Mouse (Mus musculus) stomach, embryonic 14.5 days (tissue): ENCODE data around the gene Rara. TPM values are rescaled to one million over a fixed set of nuclear protein-coding genes. Genes with fewer than 3 reads are reported as not detected.
"Not testable (repeated sequence)": the region's sequence is repeated elsewhere in the genome, so short reads cannot be mapped to it uniquely, and the experiment has no call there.

Source experiments
- ATAC-seq: fragments of 200-750 bp; cut with Nextera tagmentation; 2 replicates; pipeline ENCODE4 v1.8.0; 2017; ENCODE audit warnings: low read depth, moderate TSS enrichment; ENCODE audit not compliant: insufficient number of reproducible peaks, insufficient read depth, low FRiP score
- H3K27ac ChIP-seq: fragments of 300-500 bp; sonication (generic); 2 replicates; pipeline ENCODE4 v1.5.1; 2014; ENCODE audit warnings: mild to moderate bottlenecking, low read length, moderate library complexity, mixed read lengths
- H3K27me3 ChIP-seq: fragments of 300-500 bp; sonication (generic); 2 replicates; pipeline ENCODE4 v1.6.1; 2014; ENCODE audit warnings: low read length, control low read depth, mixed read lengths; ENCODE audit not compliant: control insufficient read depth, insufficient read depth
- H3K36me3 ChIP-seq: fragments of 300-500 bp; sonication (generic); 2 replicates; pipeline ENCODE4 v1.6.1; 2014; ENCODE audit warnings: mild to moderate bottlenecking, control low read depth, low read length, moderate library complexity, mixed read lengths; ENCODE audit not compliant: control insufficient read depth, insufficient read depth
- H3K4me1 ChIP-seq: fragments of 300-500 bp; sonication (generic); 2 replicates; pipeline ENCODE4 v1.6.1; 2014; ENCODE audit warnings: low read length, control low read depth, mixed read lengths; ENCODE audit not compliant: control insufficient read depth, insufficient read depth
- H3K4me2 ChIP-seq: fragments of 300-500 bp; sonication (generic); replicated peaks from 2 replicates; pipeline ENCODE4 v1.6.1; 2014; ENCODE audit warnings: low read depth, low read length, control low read depth
- H3K4me3 ChIP-seq: fragments of 300-500 bp; sonication (generic); 2 replicates; pipeline ENCODE4 v1.5.1; 2014; ENCODE audit warnings: low read depth, low read length, control low read depth
- H3K9ac ChIP-seq: fragments of 300-500 bp; sonication (generic); replicated peaks from 2 replicates; pipeline ENCODE4 v1.6.1; 2014; ENCODE audit warnings: low read depth, mild to moderate bottlenecking, control low read depth, low read length, moderate library complexity, mixed read lengths
- H3K9me3 ChIP-seq: fragments of 300-500 bp; sonication (generic); 2 replicates; pipeline ENCODE4 v1.6.1; 2016; ENCODE audit warnings: low read depth, low read length, control low read depth; ENCODE audit not compliant: control insufficient read depth
- WGBS: fragments of 180-500 bp; shearing (Covaris S2); extraction: QIAGEN DNeasy Blood & Tissue Kit; methylation state at CpG from one replicate; pipeline ENCODE4 v1.1.7; 2014; 5-methylcytosine and 5-hydroxymethylcytosine counted together
- polyA plus RNA-seq: library from polyadenylated mRNA; unstranded; fragments of >200 nt; fragmentation: Nextera tagmentation; extraction: Ambion mirVana; gene quantifications from 2 replicates; pipeline ENCODE4 v1.2.1, GENCODE M21; 2014

Gene Rara
- polyA plus RNA-seq, 1 experiment from 2014 or later = 54.0 TPM

GRCm38 (mm10) chr11:98983551-98983950, 55.9 kb downstream of the Rara start:
- Histone ChIP-seq H3K36me3 (no peaks in the 10 kb centered on the region), H3K4me3 (no peak overlapping the region), H3K9me3 (no peaks in the 10 kb centered on the region), H3K9ac (no peak overlapping the region), H3K4me2 (no peak overlapping the region), H3K27ac (no peak overlapping the region), H3K4me1 (peaks cover 11% of the 10 kb centered on the region; the same call in 1 of the 2 replicates), H3K27me3 (no peaks in the 10 kb centered on the region)
- WGBS = 38% methylated on average over 8 of the region's 8 CpGs
- ATAC-seq = no peak

- Histone ChIP-seq H3K27ac (no peak overlapping the region), H3K9ac (no peak overlapping the region), H3K27me3 (no peaks in the 10 kb centered on the region), H3K36me3 (no peaks in the 10 kb centered on the region), H3K4me3 (no peak overlapping the region), H3K4me2 (no peak overlapping the region), H3K4me1 (peaks cover 11% of the 10 kb centered on the region; the same call in 1 of the 2 replicates), H3K9me3 (no peaks in the 10 kb centered on the region)
- ATAC-seq = no peak
- WGBS = 86% methylated on average over 7 of the region's 7 CpGs
These were observed 57.9 kb downstream of the Rara start for GRCm38 (mm10) chr11:98985542-98985941.

GRCm38 (mm10) chr11:98988260-98988659, 60.6 kb downstream of the Rara start:
- H3K9ac ChIP-seq, H3K9me3 ChIP-seq, H3K27me3 ChIP-seq, H3K4me3 ChIP-seq, H3K4me1 ChIP-seq, H3K27ac ChIP-seq, H3K4me2 ChIP-seq, ATAC-seq: not testable (repeated sequence)
- WGBS = 96% methylated on average over 4 of the region's 6 CpGs
- peaks cover 19% of the 10 kb centered on the region for H3K36me3 ChIP-seq

GRCm38 (mm10) chr11:98990866-98991265, 63.2 kb downstream of the Rara start:
- WGBS = 76% methylated on average over 6 of the region's 6 CpGs

GRCm38 (mm10) chr11:98995987-98996386, 68.4 kb downstream of the Rara start:
- no peak overlapping the region for H3K4me2 ChIP-seq
- ATAC-seq = no peak
- peaks cover 93% of the 10 kb centered on the region for H3K36me3 ChIP-seq
- no peaks in the 10 kb centered on the region for H3K27me3 ChIP-seq
- no peaks in the 10 kb centered on the region for H3K4me1 ChIP-seq
- H3K27ac ChIP-seq = no peak overlapping the region
- no peak overlapping the region for H3K4me3 ChIP-seq
- no peak overlapping the region for H3K9ac ChIP-seq
- WGBS = 94% methylated on average over 7 of the region's 7 CpGs
- no peaks in the 10 kb centered on the region for H3K9me3 ChIP-seq

More at GRCm38 (mm10) chr11:98990866-98991265, 63.2 kb downstream of the Rara start:
- Histone ChIP-seq H3K9me3 (no peaks in the 10 kb centered on the region), H3K27ac (no peak overlapping the region), H3K36me3 (peaks cover 44% of the 10 kb centered on the region), H3K27me3 (no peaks in the 10 kb centered on the region), H3K4me1 (no peaks in the 10 kb centered on the region), H3K4me2 (no peak overlapping the region), H3K9ac (no peak overlapping the region), H3K4me3 (no peak overlapping the region)
- ATAC-seq = no peak

GRCm38 (mm10) chr11:98997659-98998058, 70.0 kb downstream of the Rara start:
- WGBS = 95% methylated on average over 4 of the region's 4 CpGs

GRCm38 (mm10) chr11:98998776-98999175, 71.2 kb downstream of the Rara start:
- H3K27me3 ChIP-seq = no peaks in the 10 kb centered on the region
- H3K36me3 ChIP-seq = peaks cover 96% of the 10 kb centered on the region
- no peaks in the 10 kb centered on the region for H3K4me1 ChIP-seq
- no peak overlapping the region for H3K4me2 ChIP-seq
- no peaks in the 10 kb centered on the region for H3K9me3 ChIP-seq
- no peak overlapping the region for H3K4me3 ChIP-seq
- ATAC-seq = no peak
- H3K9ac ChIP-seq = no peak overlapping the region
- H3K27ac ChIP-seq = no peak overlapping the region

More at GRCm38 (mm10) chr11:98997659-98998058, 70.0 kb downstream of the Rara start:
- Histone ChIP-seq H3K27ac (no peak overlapping the region), H3K4me1 (no peaks in the 10 kb centered on the region), H3K36me3 (peaks cover 95% of the 10 kb centered on the region), H3K27me3 (no peaks in the 10 kb centered on the region), H3K9me3 (no peaks in the 10 kb centered on the region), H3K4me2 (no peak overlapping the region), H3K4me3 (no peak overlapping the region), H3K9ac (no peak overlapping the region)
- no peak for ATAC-seq

- Histone ChIP-seq H3K27ac (no peak overlapping the region), H3K27me3 (no peaks in the 10 kb centered on the region), H3K36me3 (peaks cover 96% of the 10 kb centered on the region), H3K4me2 (no peak overlapping the region), H3K9ac (no peak overlapping the region), H3K4me1 (no peaks in the 10 kb centered on the region), H3K9me3 (no peaks in the 10 kb centered on the region), H3K4me3 (no peak overlapping the region)
- ATAC-seq = no peak
- whole genome bisulfite sequencing = 95% methylated on average over 11 of the region's 11 CpGs
These were observed 71.6 kb downstream of the Rara start for GRCm38 (mm10) chr11:98999243-98999642.

- no peak overlapping the region for H3K9ac ChIP-seq
- WGBS = 82% methylated on average over 9 of the region's 9 CpGs
- no peak for ATAC-seq
- H3K4me2 ChIP-seq = no peak overlapping the region
- no peaks in the 10 kb centered on the region for H3K9me3 ChIP-seq
- no peaks in the 10 kb centered on the region for H3K27me3 ChIP-seq
- no peaks in the 10 kb centered on the region for H3K4me1 ChIP-seq
- no peak overlapping the region for H3K4me3 ChIP-seq
- no peak overlapping the region for H3K27ac ChIP-seq
- peaks cover 87% of the 10 kb centered on the region for H3K36me3 ChIP-seq
These were observed 79.2 kb downstream of the Rara start for GRCm38 (mm10) chr11:99006788-99007187.
